Mouse (Mus musculus) G1E (cell line): Measurements from ENCODE around the gene Mybpc1.

Source experiments
- CTCF ChIP-seq: IDR thresholded peaks from 2 replicates; pipeline ENCODE4 v1.5.1; 2012; ENCODE audit warnings: low read depth, low read length, inconsistent platforms, mixed read lengths
- GATA2 ChIP-seq: IDR thresholded peaks from 2 replicates; pipeline ENCODE4 v1.6.1; 2012; ENCODE audit warnings: low read depth, low read length, inconsistent platforms, borderline replicate concordance

DNA sequence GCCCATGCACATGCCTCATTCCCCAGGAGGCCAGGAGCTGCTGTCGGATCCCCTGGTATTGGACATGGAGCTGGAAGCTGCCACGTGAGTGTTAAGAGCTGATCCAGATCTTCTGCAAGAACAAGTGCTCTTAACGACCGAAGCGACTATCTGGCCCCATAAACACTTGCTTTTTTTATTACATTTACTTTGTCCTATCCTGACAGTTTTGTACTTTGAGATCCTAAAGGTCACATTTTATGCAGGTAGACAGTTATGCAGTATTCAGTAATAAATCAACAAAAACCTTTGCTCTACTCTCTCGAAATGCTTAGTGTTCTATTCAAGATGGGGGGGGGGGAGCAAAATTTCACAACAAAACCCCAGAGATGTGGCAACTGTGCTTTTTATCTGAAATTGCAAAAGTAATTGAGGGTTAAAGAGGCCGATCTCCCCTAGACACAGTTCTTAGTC lies 97.2 kb downstream of the Mybpc1 start:
- no peak for TF ChIP-seq CTCF
- TF ChIP-seq GATA2: no peak
